In the genomic region with DNA sequence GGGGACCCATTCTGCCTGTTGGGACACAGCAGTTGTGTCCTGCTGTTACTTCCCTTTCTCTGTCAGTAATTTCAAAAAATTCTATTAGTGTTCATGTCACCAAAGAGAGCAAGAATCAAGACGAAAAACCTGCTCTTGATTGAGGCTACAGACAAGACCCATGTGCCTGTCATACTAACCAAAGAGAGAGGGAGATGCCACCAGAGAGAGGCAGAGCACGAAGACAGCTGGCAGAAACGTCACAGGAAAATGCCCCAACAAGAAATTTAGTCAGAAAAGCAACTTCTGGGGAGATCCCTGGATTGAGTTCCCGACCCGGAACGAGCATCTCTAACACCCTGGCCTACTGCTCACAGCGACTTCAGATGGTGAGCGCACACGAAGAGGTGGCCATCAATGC, we compare ENCODE assay signal across 50 mouse cellular contexts. TPM values are rescaled to one million over a fixed set of nuclear protein-coding genes. Genes with fewer than 3 reads are reported as not detected.
"Had no signal": no experiment of that assay in that cellular context is flagged by ENCODE, and none has a peak within 500 bp of the region (broad histone marks: within the 10 kb centered on the region; RNA-seq: fewer than 3 reads in every experiment).

No protein-coding gene starts in this region.

- H3K27ac ChIP-seq: heart, embryonic 10.5 days; heart, embryonic 13.5 days; heart, embryonic 15.5 days; hindbrain, embryonic 10.5 days; hindbrain, embryonic 12.5 days; hindbrain, embryonic 13.5 days; hindbrain, embryonic 14.5 days; hindbrain, embryonic 15.5 days; hindbrain, postnatal 0 days; intestine, embryonic 15.5 days; kidney, embryonic 15.5 days; kidney, postnatal 0 days; layer of hippocampus, adult 2 months had no signal

- ATAC-seq: hindbrain, embryonic 16.5 days; hindbrain, postnatal 0 days; inflammation-experienced regulatory T-cells, adult 6 months; intestine, embryonic 15.5 days; intestine, embryonic 16.5 days; intestine, postnatal 0 days had no signal

- H3K36me3 ChIP-seq: heart, embryonic 10.5 days; heart, embryonic 12.5 days; heart, embryonic 13.5 days; heart, embryonic 15.5 days; hindbrain, embryonic 10.5 days; hindbrain, embryonic 12.5 days; hindbrain, embryonic 13.5 days; hindbrain, embryonic 15.5 days; intestine, embryonic 15.5 days; kidney, embryonic 15.5 days had no signal

- H3K27me3 ChIP-seq: heart, embryonic 12.5 days; heart, embryonic 15.5 days; hindbrain, embryonic 12.5 days; hindbrain, embryonic 13.5 days; hindbrain, embryonic 15.5 days; intestine, embryonic 15.5 days; kidney, embryonic 15.5 days had no signal

- H3K4me3 ChIP-seq: heart, embryonic 10.5 days; heart, embryonic 12.5 days; heart, embryonic 13.5 days; heart, embryonic 15.5 days; hindbrain, embryonic 10.5 days; hindbrain, embryonic 12.5 days; hindbrain, embryonic 13.5 days; hindbrain, embryonic 15.5 days; intestine, embryonic 15.5 days; kidney, embryonic 15.5 days; layer of hippocampus, adult 2 months had no signal

- DNase-seq: heart, postnatal 10 days; heart, postnatal 14 days; heart, postnatal 36 days; heart, postnatal 4 days; kidney, adult 11 months; kidney, adult 18-20 months; kidney, adult 2 months; kidney, adult 8-10 months; kidney, adult 9 months; kidney, postnatal 10 days; kidney, postnatal 14 days; kidney, postnatal 25 days; kidney, postnatal 36 days; kidney, postnatal 4 days; layer of hippocampus, adult 9-11 months; layer of hippocampus, postnatal 36 days had no signal

- H3K4me2 ChIP-seq: heart, embryonic 11.5 days; heart, embryonic 12.5 days; heart, embryonic 13.5 days; heart, embryonic 15.5 days; hindbrain, embryonic 12.5 days; hindbrain, embryonic 13.5 days; hindbrain, embryonic 14.5 days; hindbrain, embryonic 15.5 days; intestine, embryonic 15.5 days; kidney, embryonic 15.5 days had no signal

- H3K4me1 ChIP-seq: heart, embryonic 15.5 days; hindbrain, embryonic 10.5 days; hindbrain, embryonic 12.5 days; hindbrain, embryonic 13.5 days; hindbrain, embryonic 15.5 days; intestine, embryonic 15.5 days; kidney, embryonic 15.5 days had no signal

- H3K9ac ChIP-seq: heart, embryonic 12.5 days; heart, embryonic 13.5 days; heart, embryonic 15.5 days; hindbrain, embryonic 12.5 days; hindbrain, embryonic 13.5 days; hindbrain, embryonic 14.5 days; hindbrain, embryonic 15.5 days; intestine, embryonic 15.5 days; kidney, embryonic 15.5 days had no signal

- H3K9me3 ChIP-seq: heart, embryonic 12.5 days; heart, embryonic 13.5 days; heart, embryonic 15.5 days; hindbrain, embryonic 12.5 days; hindbrain, embryonic 13.5 days; hindbrain, embryonic 15.5 days; intestine, embryonic 15.5 days; kidney, embryonic 15.5 days had no signal

RNA-seq across cellular contexts. Expression of gene Timm8a2, which starts 14.3 kb away (rescaled TPM):
- total RNA-seq: heart, postnatal 10 days; heart, postnatal 14 days; heart, postnatal 25 days; heart, postnatal 36 days; heart, postnatal 4 days; hematopoietic stem cell, adult 5-6 weeks; hindbrain, postnatal 0 days; layer of hippocampus, adult 18-20 months; layer of hippocampus, adult 2 months; layer of hippocampus, adult 8-10 months; layer of hippocampus, postnatal 10 days; layer of hippocampus, postnatal 14 days; left cerebral cortex, adult 18-20 months had no signal
- polyA plus RNA-seq: heart, embryonic 10.5 days; heart, embryonic 11.5 days; heart, embryonic 12.5 days; heart, embryonic 13.5 days; heart, embryonic 14.5 days; heart, embryonic 15.5 days; heart, embryonic 16.5 days; heart, postnatal 0 days; hindbrain, embryonic 10.5 days; hindbrain, embryonic 11.5 days; hindbrain, embryonic 12.5 days; hindbrain, embryonic 13.5 days; hindbrain, embryonic 14.5 days; hindbrain, embryonic 15.5 days; hindbrain, embryonic 16.5 days; hindbrain, postnatal 0 days; inflammation-experienced regulatory T-cells, adult 6 months; intestine, embryonic 14.5 days; intestine, embryonic 15.5 days; intestine, embryonic 16.5 days; intestine, postnatal 0 days; kidney, adult 2 months; kidney, embryonic 14.5 days; kidney, embryonic 15.5 days; kidney, embryonic 16.5 days; kidney, postnatal 0 days; large intestine, adult 2 months had no signal
